Mouse (Mus musculus) kidney, adult 11 months (tissue): ENCODE measurements around the gene Gm17727.
"Not testable (repeated sequence)": the region's sequence is repeated elsewhere in the genome, so short reads cannot be mapped to it uniquely, and the experiment has no call there.

Experiments used
- DNase-seq: peaks from one replicate; pipeline ENCODE4 v3.0.0; 2022

Gene Gm17727

GRCm38 (mm10) chr9:35778009-35778408, at the start of gene Gm17727:
Gene Gm17727 (minus strand): TSS chr9:35778109.
- DNase-seq = no peak

GRCm38 (mm10) chr9:35817881-35818280, 40.0 kb upstream of the Gm17727 start:
- not testable (repeated sequence) for DNase-seq

DNA sequence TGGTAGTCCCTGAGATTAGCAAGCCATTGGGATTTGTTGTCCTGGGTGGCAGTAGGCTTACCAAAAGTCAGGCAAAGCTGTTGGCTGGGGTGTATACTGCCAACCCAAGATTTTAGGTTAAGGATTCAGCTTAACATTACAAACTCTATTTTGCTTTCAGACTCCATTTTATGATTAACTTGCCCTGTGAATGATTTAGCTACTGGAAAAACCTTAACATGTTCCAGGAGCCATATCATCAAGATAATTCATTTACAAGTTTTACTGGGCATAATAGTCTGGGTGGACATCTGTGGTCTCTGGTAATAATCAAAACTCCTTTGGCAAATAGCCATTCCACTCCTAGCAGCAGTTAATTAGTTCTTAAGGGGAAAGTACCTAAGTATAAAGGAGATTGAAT, 20.2 kb upstream of the Gm17727 start:
- DNase-seq = no peak

- no peak for DNase-seq
Measured at GRCm38 (mm10) chr9:35790001-35790400, 12.1 kb upstream of the Gm17727 start, which contains the start of the genes Gm27235 and D730048I06Rik. Gene Gm27235 (minus strand): TSS chr9:35790101. Gene D730048I06Rik (minus strand): TSS chr9:35790112.

GRCm38 (mm10) chr9:35756843-35757242, 21.1 kb downstream of the Gm17727 start:
- no peak for DNase-seq

DNA sequence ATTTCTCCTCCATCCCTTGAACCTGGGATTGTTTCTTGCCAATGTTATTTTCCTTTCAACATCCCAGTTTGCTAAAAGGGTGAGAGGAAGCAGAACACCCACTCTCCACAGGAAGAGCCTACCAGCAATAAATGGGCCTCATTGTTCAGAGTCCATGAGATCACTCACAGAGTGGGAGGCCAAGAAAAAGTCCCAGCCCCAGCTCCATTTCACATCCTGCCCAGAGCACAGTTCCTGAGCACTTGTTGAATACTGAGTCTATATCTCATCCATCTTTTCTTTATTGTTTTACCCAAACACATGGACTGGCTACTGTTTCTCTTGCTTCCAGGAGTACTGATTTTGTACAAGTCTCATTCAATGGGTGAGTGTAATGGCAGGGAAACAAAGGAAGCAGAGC, 37.2 kb downstream of the Gm17727 start, which contains the start of gene Gm17677:
TSS of gene Gm17677 (plus strand) at position 301 of the 400 bp plus-strand sequence.
- no peak for DNase-seq
